Mouse (Mus musculus) cerebellum, postnatal 10 days (tissue): ENCODE data around the gene Gnai3.

ENCODE experiments used
- DNase-seq, 2 experiments: peaks; one replicate each; pipeline ENCODE4 v3.0.0; 2021; ENCODE audit warnings: mixed read lengths in 2 of 2

Gene Gnai3

DNA sequence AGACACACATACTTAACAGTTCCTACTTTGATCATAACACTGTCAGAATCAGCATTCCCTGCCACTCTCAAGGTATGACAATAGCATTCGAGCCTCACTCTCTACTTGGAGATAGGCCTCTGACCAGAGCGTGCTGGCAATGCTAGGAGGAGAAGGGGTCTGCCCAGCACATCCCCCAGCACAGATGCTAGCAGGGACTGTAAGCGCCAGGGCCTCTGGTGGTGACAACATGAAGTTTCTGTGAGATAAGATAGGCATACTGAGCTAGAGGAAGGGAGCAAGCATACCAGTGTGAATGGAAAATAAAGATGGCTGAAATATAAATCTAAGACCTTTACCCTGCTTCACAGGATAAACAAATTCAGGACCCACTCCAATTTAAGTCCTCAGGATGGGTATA is 40.7 kb downstream of the Gnai3 start:
- DNase-seq = no peak

DNA sequence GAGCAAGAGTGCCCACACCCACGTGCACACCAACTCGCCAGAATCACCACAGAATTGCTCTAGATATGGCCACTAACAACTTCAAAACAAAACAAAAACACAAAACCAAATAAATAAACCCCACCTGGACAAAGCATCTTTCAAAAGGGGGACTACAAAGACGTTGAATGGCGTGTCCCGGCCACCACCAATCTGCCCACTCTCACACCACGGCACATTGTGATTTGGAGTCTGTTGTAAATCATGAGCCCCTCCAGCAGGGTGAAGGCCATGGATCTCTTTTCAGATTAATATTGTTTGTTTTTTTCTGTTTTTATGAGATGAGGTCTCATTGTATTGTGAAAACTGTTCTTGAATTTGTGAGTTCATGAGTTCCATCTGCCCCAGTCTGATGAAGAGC is 43.9 kb downstream of the Gnai3 start:
- DNase-seq = no peak

DNA sequence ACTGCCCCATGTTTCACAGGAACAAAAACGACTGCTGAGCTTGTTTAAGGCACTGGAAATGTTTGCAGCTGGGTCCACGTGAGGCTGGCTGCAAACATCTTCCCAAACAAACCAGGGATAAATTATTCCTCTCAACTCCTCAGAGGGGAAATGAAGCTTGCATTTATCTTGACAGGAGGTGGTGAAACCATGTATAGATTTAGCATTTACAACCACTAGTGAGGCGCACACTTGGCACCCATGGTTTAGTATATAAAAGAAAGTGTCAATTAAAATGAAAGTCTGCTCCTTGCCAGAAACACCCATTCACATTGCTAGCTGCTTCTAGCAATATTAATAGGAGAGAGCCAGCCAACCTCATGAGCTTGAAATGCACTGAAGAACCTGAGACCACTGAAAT is 44.4 kb downstream of the Gnai3 start:
- no peak for DNase-seq

DNA sequence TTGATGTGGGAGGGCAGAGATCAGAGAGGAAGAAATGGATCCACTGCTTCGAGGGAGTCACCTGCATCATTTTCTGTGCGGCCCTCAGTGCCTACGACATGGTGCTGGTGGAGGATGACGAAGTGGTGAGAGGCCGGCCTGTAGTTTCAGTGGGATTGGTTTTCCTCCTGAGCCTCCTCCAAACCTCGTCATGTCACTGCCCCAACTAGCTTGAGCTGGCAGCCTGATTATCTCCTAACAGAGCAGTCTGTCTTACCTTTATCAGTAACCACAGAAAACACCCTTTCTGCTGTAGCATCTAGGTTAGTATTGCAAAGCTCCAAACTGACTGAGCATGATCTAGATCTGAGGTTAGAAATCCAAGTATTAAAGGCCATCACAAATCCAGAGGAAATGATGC is 47.6 kb downstream of the Gnai3 start:
- no peak for DNase-seq

DNA sequence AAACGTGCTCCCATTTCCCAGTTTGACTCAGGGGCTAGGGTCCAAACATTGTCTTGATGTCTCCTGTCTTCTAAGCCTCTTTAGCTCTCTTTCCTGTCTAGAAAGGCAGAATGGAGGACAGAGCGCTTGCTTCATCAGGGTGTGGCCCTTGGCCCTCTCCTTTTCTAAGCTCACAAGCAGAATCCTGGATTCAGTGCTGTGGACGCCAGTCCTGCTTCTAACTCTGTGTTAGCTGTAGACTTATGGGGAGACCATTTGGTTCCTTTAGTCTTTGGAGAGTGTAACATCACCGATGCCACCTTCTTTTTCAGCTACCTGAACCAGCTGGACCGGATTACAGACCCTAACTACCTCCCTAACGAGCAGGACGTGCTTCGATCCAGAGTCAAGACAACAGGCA is 48.3 kb downstream of the Gnai3 start:
- DNase-seq = no peak

DNA sequence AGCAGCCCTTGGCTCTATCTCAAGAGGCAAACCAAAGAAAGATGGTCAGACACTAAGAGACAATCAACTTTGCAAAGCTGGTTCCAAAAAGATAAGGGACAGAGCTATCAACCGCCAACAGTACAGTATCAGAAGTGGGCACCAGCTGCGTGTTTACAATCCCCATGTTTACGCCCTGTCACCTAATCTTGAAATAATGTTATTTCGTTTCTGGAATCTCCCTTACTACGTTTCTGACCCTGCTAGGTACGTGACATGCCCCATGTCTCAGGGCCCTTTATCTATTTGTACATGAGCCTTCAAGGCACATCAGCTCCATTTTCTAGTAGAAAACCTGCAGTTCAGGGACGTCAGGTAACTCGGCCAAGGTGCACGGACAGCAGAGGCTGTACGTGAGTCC is 49.2 kb downstream of the Gnai3 start:
- DNase-seq = no peak

DNA sequence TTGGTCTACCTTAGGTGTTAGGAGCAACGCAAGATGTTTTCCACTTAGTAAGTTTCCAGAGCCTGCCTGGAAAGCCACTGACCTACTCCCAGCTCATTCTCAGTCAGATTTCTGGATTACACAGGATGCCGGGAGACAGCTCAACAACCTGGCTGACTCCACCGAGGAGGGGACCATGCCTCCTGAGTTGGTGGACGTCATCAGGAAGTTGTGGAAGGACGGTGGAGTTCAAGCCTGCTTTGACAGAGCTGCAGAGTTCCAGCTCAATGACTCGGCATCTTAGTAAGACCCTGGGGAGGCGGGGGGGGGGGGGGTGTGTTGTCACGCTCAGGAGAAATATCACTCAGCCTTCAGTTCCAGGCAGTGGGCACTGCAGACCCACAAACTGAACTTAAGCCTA is 49.7 kb downstream of the Gnai3 start:
- no peak for DNase-seq

DNA sequence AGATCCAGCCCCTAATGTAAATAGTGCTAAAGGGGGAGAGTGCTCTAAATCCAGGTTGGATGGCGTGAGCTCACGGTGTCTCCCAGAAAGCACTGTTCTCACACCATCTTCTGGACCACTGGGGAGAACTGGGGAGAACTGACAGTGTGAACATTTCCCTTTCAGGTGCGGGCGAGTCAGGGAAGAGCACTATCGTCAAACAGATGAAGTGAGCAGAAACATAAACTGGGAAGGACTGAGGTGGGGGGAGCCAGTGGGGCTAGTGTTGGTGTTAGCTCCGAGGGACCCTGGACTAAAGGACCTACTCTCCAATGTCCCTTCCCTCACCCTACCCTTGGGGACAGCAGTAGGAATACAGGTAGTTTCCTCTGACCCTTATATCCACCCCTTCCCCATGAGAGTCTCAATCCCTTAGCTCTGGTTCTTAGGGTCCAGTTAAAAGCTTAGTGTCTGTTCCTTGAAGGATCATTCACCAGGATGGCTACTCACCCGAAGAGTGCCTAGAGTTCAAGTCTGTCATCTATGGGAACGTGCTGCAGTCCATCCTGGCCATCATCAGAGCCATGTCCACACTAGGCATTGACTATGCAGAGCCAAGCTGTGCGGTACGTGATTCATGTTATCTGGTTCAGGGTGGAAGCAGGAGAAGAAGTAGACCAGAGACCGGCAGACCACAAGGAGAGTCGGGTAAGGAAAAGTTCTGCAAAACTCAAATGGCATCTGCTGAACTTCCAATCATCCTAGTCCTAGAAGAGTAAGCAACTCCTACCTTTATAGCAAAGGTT is 50.8 kb downstream of the Gnai3 start:
- no peak for DNase-seq

DNA sequence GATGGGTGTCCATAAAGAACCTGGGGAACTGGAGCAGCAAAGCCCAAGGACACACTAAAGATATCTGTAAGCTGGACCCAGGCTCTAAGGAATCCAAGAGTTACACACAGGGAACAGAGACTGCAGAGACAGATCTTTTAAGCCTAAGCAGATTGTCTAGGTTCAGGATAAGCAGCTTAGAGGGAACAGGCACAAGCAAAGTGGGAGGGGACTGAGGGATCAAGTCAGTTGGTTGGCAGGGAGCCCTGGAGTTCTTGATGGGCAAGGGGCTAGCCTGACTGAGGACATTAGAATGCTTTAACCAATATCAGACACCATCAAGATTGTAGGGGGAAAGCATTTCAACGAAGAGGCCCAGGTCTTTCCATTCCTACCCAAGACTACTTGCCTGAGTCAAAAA is 51.8 kb downstream of the Gnai3 start:
- DNase-seq = peak in 1 of 2 experiments; percentile 45

DNA sequence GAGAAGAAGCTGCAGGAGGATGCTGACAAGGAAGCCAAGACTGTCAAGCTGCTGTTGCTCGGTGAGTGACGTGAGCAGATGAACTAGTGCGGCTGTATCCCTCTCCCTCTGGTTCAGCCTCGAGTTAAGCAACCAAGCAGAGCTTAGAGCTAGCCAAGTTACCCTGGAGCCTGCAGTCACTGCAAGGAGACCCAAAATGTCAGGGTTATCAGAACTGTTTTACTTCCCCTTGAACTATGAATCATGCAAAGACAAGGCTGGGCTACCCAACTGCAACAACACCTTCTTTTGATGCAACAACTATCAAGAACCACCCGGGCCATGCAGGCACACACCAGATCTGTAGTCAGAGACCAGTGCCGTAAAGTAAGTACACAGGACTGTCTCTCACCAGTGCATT is 52.6 kb downstream of the Gnai3 start:
- DNase-seq = no peak

DNA sequence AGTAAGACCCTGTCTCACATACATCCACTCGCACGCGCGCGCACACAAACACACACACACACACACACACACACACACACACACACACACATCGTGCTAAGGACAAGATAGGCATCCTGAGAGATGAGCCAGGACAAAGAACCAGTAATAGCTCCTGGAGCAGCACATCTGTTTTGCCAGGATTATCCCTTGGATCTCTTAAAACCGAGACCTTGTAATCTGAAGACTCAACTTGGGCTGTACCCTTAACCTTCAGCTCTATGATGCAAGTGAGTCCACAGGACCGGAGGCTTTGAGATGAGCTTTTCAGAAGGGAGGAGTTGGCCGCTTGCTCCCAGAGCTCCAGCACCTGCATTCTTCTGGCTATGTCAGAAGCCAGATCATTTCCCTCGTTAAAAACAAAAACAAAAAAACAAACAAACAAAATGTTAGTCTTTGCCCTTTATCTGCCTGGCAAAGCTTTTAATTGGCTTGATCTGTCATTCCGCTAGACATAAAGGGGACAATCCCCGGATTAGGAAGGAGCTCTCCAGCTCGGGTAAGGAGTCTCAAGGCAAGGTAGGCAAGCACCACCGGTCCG is 53.3 kb downstream of the Gnai3 start, which contains the start of gene Gnat2:
Gene Gnat2 (plus strand): TSS at position 254 of the 580 bp plus-strand sequence.
- no peak for DNase-seq

DNA sequence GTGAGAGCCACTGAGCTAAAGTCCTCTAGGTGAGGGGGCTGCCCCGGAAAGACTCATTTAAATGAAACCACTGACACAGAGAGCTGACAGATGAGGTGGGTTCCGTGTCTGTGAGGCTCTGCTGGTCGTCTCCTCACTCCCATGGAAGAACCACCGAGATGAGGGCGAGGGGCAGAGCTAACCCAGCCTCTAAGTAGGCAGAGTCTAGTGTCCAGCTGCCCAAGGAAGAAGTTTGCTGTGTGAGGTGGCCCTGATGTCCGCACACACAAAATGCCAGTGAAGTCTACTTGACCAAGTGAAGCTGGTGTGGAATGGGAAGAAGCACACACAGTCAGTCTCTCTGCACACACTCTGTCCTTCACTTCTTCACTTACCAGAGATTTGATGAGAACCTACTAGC is 53.9 kb downstream of the Gnai3 start:
- DNase-seq = no peak

DNA sequence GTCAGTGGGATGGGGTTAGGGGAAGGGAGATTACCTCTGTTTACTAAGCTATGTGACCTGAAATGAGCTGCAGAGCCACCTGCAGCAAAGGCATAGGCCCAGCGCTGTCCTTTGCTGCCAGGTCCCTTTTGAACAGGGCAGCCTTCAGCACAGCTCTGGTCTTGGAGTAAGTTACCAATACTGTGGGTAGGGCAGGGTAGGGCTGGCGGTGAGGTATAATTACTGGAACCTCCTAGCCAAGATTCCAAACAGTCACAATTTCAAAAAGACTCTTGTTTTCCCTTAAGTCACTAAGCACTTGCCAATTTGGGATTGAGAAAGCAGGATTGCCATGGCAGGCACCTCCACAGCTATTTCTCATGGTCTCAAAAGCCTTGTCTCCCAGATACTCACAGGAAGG is 55.4 kb downstream of the Gnai3 start:
- DNase-seq = no peak

DNA sequence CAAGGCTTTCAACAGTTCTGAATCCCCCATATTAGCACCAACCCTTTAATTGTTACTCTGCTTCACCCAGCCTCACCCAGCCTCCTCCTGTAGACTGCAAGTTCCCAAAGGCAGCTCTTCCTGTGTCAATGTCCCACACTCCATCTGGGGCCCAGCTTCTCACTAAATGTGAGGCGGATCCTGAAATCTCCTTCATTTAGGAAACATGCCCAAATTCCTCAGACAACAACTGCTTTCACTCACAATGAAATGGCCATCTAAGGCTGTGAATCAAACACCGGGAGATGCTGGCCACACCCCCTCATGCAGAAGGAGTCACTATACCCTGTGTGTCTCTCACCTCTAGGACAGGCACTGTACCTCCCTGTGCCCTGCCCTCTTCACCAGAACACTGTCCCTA is 56.0 kb downstream of the Gnai3 start:
- no peak for DNase-seq

DNA sequence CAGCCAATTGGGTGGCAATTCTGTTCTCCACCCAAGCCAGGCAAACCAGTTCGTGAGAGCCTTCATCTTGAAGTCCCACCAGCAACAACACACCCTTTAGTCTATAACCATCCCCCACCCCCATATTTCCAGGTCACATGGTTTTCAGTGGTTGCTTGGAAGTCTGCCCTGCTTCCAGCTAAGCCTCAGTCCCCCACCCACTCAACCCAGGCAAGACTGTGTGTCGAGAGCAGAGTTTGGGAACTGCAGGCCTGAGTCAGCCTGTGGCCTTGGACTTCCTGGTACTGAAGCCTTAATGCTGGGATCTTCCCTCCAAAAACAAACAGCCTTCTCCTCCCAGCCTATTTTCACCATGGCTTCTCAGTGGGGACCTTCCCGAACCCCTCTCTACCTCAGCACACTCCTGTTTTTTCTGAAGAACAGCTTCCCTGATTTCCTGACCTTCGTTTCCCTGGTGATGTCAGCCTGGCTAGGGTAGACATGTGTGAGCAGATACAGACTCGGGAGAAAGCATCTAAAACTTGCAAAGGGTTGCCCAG is 57.0 kb downstream of the Gnai3 start:
- DNase-seq = no peak

DNA sequence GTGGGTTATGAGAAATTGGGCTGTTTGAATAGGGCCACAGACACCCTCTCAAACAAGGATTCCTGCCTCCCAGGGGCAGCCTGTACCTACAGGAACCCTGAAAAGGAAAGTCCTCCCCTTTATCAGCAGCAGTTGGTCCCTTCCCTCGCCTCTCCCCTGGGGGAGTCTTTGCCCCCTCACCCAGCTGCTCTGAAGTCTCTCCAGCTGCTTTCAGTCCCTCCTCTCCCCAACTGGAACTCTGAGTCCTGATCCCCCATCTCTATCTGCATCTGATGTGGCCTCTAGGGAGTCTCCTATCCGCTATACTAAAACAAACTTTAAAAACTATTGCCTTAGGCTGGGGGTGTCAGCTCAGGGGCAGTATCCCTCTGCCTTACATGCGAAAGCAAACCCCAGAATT is 58.6 kb downstream of the Gnai3 start:
- DNase-seq = no peak

DNA sequence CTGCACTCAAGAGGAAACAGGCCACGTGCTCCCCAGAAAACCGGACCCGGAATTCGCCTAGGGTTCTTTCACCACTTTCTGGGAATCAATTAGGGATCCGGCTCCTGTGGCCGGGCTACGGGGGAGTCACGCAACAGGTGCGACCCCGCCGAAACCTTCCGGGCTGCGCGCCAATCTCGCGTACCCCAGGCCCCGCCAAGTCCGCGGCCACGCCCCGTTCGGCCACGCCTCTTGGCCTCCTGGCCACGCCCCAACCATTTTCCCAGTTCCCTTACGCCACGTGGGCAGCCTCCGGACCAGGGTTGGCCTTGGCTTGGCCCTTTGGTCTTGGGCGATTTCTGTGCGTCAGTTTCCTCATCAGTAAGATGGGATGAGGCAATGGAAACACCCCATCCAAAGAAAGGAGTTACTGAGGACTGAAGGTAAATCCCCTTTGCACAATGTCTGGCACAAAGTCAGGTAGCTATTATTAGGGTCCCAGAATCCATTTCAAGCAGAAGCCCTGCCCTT is 59.4 kb downstream of the Gnai3 start, which contains the start of gene Ampd2:
Gene Ampd2 (minus strand): TSS at position 182 of the 510 bp plus-strand sequence.
- peak; percentile 76 to 80 for DNase-seq

DNA sequence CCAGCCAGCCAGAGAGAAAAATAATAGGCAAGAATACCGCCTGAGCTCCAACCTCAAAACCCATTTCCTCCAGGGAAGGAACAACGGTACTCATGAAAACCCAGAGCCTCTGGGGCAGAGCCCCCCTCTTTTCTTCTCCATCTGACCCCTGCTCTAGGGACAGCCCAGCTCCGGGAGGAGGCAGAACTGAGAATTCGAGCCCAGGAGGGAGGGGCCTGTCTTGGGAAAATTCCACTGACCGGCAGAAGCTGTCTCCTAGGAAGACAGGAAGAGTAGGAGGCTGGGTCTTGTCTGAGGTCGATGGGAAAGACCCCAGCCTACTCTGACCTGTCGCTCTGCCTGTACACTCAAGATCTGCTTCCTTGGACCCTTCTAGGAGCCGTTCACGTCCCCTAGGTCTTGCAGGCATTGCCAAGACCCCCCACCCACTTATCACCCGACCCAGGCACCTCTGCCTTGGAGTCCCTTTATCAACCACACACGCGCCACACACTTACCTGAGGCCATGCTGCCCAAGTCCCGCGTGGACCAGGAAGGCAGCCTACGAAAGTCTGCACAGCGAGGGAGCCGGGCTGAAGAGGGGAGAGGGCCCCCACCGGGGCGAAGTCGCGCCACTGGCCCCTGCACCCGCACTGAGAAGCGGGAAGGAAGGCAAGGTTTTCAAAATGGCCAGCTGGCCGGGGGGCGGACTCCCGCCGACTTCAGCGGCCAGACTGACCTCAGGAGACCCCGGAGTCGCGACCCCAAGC is 60.1 kb downstream of the Gnai3 start:
- DNase-seq = peak; percentile 74 to 76

DNA sequence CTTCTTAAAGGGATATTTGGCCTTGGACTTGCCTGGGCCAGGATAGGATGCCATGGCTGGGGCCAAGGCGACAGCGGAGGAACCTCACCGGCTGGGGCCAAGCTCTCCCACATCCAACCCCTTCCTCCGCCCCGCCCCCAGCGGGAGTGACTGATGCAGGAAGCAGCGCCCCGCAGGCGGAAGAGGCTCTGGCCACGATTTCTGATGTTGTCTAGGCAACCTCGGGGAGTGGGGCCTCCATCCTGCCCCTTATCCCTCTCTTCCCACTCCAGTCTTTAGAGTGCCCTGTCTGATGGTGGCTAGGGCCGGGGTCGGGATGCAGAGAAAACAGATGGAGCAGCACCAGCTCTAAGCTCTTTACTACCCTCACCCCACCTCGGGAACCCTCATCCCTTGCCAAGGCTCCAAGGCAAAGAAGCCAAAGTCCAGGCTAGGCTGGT is 60.6 kb downstream of the Gnai3 start:
- peak; percentile 95 to 98 for DNase-seq

DNA sequence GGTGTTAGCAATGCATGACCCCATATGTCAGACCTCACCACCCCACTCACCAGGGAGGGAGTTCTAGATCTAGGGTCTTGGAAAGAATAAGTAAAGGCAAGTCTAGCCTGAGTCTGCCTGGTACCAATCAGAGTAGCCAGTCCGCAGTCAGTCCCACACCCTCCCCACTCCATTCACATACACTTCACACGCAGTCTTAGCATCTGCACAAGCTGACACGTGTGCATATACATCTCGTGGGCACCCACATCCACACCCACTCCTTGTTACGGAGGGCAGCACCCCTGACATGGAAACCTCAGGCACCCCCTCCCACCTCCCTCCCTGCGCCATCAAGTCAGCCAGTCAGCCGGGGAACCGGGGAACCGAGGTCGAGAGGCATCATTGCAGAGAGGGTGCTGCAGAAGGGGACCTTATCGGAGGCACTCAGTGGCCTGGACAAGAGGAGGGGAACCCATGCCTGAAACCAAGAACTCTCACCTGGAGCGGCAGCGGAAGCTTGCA is 61.1 kb downstream of the Gnai3 start:
- DNase-seq = no peak

DNA sequence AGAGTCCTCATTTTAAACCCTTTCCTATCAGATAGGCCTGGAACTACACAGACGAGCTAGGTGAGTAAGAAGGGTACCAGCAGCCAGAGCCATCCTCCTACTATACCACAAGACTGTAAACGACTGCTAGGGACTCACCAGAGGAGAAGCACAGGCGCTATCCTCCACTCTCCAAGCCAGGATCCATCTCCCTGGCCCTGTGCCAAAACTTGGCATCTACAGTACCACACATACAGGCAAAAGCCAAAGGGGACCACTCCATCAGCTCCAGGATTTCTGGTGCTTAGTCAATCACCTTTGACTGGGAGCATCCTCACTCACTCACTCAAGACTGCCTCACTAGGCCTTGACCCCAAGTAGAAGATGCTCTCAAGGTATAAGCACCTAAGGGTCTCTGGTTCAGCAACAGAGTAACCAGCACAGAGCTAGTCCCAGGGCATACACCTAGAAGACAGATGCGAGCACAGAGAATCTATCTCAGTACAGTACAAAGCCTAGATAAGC is 62.0 kb downstream of the Gnai3 start:
- peak; percentile 73 to 75 for DNase-seq

DNA sequence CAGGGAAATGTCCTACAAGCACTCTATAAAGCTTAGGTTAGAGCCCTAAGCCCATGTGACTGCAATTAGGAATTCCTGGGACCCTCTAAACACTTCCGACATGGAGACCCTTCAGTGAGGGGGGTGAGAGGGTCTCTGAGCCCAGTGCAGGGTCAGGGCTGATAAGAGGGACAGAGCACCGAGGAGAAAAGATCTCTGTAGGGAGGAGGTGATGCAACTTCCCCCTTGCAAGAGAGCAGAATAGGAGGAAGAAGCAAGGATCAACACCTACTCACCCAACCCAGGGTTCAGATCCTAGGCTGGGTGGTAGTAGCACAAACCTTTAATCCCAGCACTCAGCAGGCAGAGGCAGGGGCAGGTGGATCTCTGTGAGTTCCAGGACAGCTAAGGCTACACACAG is 62.8 kb downstream of the Gnai3 start:
- no peak for DNase-seq
